Mouse (Mus musculus): ENCODE data around the gene Khdc1a.
"Not testable (repeated sequence)": the region's sequence is repeated elsewhere in the genome, so short reads cannot be mapped to it uniquely, and the experiment has no call there.

GRCm38 (mm10) chr1:21344752-21345151, 4.7 kb upstream of the Khdc1a start:
- TF ChIP-seq POLR2A, CTCF (IDR thresholded peaks at IDR 0.05; ENCODE audit: insufficient read depth, low read depth, low read length): not testable (repeated sequence)
